Mouse (Mus musculus): Measurements from ENCODE around the gene 4930470P17Rik. TPM values are rescaled to one million over a fixed set of nuclear protein-coding genes. Genes with fewer than 3 reads are reported as not detected.
"Not testable (repeated sequence)": the region's sequence is repeated elsewhere in the genome, so short reads cannot be mapped to it uniquely, and the experiment has no call there.

Gene 4930470P17Rik
- not detected for total RNA-seq (2021)
- not detected in 2 replicates for polyA plus RNA-seq (2012; rRNA removed)
- long read RNA-seq: 0 reads

DNA sequence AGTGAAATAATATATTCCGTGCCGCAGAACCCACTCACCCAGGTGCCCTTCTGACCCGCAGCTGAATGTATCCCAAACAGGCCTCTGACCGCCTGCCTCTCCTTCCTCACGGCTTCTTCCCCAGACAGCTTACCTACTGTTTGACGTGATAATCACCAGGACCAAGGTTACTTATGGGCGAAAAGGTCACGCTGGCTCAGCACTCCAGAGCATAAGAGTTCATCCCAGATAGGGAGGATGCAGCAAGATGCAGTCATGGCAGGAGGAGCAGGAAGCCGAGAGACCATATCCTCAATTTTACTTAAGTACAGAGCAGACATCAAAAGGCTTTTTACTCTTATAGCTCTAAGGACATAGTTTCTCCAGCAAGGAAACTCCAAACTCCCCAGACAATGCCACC lies at the start of gene 4930470P17Rik:
4930470P17Rik (minus strand) TSS at position 101 of the 400 bp plus-strand sequence.
- DNase-seq: no peak

- DNase-seq: no peak
These were observed 49.7 kb upstream of the 4930470P17Rik start for GRCm38 (mm10) chr2:170651483-170651882.

DNA sequence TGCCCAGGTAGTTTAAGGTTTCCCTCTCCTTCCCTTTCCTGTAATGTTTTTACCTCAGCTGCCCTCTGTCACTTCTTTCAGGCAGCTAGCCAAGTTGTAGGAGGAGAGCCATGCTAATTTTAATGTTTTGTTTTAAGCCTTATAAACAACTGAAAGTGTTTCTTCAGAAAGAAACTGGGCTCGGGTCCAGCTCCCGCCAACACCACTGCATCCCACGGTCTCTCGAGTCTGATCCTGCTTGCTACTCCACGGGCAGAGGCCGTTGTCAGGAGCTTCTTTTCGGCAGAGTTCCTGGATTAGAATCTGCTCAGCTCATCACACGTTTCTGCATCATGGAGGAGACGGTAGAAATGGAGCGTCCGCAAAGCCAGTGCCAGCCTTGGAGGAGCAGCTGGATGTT lies 46.7 kb upstream of the 4930470P17Rik start:
- no peak for DNase-seq

- DNase-seq: no peak
These were observed 44.4 kb upstream of the 4930470P17Rik start for GRCm38 (mm10) chr2:170646201-170646600.

DNA sequence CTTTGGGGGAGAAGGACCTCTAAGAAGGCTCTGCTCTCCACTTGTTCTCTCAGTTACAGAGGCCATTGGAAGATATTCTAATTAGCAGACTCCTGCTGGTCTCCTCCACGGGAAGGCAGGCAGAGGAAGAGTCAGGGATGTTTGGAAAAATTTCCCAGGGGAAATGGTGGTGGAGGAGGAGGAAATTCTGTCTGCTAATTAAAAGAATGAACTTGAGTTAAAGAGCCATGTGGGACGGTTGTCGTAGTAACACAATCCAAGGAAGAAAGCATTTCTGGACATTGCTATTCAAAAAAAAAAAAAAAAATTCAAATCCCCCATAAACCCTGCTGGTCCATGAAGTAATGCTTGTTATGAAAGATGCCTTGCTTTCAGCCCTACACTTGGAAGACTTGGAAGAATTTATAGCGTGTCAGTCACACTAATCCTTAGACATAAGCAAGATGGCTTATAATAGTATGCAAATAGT lies 40.6 kb upstream of the 4930470P17Rik start:
- no peak for DNase-seq

GRCm38 (mm10) chr2:170640281-170640680 lies 38.5 kb upstream of the 4930470P17Rik start:
- DNase-seq: no peak

DNA sequence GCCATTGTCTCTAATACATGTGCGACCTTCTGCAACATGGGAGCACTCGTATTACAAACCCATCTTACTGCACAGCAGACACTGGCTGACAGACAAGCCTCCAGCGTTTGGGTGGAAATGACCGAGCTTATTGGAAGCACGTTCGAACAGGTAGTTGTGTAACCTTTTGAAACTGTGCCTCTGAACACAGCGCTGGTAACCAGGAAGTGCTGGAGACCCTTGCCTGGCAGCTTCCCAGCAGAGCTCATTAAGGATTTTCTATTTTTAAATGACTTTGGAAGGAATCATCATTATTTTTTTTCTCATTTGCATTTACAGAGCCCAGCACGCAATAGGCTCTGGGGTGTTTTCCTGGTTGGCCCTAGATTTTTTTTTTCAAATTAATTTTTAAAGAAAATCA lies 36.9 kb upstream of the 4930470P17Rik start:
- DNase-seq: no peak

DNA sequence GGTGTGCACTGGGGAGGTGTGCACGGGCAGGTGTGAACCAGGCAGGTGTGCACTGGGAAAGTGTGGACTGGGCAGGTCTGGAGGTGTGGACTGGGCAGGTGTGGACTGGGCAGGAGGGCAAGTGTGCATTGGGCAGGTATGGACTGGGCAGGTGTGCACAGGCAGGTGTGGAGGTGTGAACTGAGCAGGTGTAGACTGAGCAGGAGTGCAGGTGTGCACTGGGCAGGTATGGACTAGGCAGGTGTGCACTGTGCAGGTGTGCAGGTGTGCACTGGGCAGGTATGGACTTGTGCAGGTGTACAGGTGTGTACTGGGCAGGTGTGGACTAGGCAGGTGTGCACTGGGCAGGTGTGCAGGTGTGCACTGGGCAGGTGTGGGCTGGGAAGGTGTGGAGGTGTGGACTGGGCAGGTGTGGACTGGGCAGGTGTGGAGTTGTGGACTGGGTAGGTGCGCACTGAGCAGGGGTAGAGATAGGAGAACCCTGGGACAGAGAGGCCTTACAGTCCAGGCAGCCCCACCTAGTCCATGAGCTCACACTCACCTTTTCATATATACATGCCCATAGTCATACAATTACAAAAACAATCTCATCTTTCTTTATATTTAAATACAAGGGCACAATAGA lies 31.3 kb upstream of the 4930470P17Rik start:
- DNase-seq: no peak

DNA sequence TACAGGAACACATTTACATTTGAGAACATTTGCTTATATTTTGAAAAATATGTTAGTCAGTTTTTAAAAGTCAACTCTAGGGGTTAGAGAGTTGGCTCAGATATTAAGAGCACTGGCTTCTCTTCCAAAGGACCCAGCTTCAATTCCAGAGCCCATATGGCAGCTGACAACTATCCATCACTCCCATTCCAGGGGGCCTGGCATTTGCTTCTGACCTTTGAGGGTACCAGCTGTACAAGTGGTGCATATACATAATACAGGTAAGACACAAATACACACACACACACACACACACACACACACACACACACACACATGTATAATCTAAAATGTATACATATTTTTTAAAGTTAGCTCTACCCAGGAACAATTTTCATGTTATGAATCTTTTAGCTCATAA lies 30.6 kb upstream of the 4930470P17Rik start:
- DNase-seq: no peak

- no peak for DNase-seq
These were observed 29.6 kb upstream of the 4930470P17Rik start for GRCm38 (mm10) chr2:170631375-170631774.

- no peak for DNase-seq
These were observed 28.7 kb upstream of the 4930470P17Rik start for GRCm38 (mm10) chr2:170630553-170630952.

DNA sequence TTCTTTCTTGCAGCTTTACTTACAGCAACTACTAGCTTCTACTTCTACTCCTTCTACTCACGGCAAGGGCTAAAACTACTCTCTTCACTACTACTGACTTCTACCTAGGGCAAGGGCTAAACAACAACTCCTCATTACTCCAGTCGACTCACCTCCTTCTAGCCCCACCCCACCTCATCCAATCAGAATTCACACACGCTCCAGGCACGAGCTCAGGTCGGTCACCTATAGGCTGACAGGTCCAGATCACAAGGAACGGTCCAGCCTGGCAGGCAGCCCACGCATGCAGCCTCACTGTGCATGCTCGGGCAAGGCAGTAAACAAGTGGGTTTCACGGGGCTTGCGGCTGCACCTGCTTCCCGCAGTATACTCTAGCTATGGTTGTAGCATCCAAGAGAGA lies 26.2 kb upstream of the 4930470P17Rik start:
- DNase-seq: not testable (repeated sequence)

DNA sequence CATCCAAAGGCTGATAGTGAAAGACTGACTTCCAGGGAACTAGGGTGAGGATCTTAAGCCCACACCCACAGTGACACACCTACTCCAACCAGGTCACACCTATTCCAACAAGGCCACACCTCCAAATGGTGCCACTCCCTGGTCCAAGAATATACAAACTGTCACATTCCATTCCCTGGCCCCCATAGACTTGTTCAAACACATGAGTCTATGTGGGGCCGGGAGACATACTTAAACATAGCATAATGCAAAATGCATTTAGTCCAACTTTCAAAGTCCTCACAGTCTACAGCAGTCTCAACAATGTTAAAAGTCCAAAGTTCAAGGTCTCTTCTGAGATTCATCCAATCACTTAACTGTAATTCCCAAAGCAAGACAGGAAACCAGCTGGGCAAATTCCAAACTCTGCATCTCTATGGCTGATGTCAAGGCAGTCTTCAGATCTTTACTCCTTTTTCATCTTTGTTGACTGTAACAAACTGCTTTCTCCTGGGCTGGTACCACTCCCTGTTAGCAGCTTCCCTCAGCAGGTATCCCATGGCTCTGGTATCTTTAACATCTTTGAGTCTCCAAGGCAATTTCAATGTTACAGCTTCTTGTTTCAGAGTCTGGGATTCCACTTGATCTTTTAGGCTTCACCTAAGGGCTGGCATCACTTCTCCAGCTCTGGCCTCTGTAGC lies 22.5 kb upstream of the 4930470P17Rik start:
- DNase-seq: not testable (repeated sequence)

GRCm38 (mm10) chr2:170622985-170623384 lies 21.2 kb upstream of the 4930470P17Rik start:
- DNase-seq: no peak

- DNase-seq: no peak
These were observed 17.2 kb upstream of the 4930470P17Rik start for GRCm38 (mm10) chr2:170618862-170619492.

- not testable (repeated sequence) for DNase-seq
These were observed 10.0 kb upstream of the 4930470P17Rik start for GRCm38 (mm10) chr2:170611794-170612193.

DNA sequence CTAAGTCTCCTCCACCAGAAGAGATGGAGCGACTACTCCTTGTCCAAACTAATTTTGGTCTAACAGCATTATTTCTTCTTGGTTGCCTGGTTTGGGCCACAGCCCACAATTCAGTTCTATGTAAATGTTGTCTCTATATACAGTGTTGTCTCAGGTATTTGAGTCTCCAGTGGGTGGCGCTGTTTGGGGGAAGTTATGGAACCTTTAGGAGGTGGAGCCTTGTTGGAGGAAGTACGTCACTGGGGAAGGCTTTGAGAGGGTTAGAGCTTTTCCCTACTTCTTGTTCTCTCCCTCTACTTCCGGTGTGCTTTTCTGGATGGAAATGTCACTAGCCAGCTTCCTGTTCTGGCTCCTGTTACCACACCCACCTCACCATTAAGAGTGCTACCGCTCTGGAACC lies 646 bp downstream of the 4930470P17Rik start:
- no peak for DNase-seq

DNA sequence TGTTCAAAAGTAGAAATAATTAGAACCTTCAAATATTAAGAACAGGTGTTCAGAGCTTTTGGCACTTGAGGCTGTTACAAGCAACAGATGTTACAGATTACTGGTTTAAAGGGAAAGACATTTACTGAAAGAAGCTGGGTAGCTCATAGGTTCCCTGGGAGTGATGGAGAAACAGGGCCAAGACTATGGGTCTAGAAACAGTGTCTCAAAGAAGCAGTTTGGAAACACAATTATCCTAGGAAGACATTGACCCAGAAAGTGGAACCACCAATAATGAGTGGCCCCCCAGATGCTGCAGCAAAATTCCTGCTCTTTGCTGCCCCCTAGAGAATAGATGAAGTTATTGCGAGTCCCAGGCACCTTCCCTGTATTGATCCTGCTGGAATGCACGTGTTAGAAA lies 4.2 kb downstream of the 4930470P17Rik start:
- DNase-seq: peak; percentile 3

DNA sequence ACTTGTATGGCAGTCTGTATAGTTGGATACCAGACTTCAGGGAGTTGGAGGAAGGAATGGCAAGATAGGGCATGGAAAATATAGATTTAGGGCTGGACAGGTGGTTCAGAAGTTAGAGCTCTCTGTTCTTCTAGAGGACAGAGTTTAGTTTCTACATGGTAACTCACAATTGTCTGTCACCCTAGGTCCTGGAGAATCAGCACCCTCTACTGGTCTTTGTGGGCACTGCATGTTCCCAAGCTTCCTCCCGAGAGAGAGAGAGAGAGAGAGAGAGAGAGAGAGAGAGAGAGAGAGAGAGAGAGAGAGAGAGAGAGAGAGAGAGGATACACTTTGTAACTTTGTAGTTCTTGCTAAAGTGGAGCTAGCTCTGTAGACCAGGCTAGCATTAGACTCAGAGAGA lies 5.1 kb downstream of the 4930470P17Rik start:
- DNase-seq: peak; percentile 33

DNA sequence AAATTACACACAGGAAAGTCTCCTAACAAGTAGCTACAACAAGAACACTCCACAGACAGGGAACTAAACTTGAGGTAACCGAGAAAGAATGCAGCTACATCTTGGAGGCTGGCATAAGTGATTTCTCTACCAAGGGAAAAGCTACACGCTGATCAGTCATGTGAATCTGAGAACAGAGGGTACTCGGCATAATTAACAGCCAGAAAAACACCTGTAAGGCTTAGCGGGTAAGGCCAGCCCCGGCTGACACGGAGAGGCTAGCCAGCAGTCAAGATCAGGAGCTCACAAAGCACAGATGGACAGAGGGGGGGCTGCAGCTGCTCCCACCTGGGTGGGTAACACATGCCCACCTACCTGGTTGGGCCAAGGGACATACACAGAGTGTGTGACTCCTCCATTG lies 9.7 kb downstream of the 4930470P17Rik start:
- no peak for DNase-seq

DNA sequence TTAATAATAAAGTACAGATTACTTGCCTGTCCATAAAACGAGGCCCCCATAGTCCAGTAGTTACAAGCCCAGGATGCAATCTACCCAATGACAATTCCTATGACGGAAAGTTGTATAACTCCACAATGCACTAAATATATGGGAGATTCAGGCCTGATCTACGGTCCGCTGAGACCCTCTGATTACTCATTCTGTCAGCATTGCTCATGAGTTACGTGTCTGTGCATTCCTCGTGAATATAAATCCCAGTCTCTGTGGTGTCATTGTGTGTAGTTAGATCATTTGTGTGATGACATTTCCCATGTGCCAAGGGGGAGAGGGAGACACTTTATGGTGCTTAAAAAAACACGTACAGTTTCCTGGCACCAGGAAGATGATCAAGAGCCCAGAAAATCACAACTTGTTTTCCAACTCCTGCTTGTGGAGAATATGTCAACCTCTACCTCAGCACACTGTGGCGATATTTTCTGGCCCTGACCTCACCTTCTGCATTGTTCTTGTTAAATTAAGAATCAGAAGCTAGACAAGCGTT lies 13.4 kb downstream of the 4930470P17Rik start:
- DNase-seq: no peak

DNA sequence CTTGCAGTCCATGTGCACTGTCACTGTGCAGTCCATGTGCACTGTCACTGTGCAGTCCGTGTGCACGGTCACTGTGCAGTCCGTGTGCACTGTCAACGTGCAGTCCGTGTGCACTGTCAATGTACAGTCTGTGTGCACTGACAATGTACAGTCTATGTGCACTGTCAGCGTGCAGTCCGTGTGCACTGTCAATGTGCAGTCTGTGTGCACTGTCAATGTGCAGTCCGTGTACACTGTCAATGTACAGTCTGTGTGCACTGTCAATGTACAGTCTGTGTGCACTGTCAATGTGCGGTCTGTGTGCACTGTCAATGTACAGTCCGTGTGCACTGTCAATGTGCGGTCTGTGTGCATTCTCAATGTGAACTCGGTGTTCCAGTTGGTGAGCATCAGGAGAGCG lies 17.1 kb downstream of the 4930470P17Rik start:
- no peak for DNase-seq

DNA sequence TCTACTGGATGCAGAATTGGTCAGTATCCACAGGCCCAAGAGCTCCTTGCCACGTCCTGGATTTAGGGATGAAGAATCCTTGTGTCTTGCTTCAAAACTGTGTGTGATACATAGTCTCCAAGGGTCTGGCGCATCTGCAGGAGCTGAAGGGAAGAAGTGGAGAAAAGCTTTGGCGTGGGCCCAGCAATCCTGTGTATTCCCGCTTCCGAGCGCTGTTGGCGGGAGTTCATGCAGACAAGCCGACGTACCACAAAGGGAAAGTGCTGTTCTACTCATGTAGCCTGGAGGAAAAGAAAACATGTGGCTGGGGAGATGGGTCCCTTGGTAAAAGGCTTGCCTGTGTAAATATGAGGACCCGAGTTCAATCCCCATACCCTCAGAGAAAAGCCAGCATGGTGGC lies 22.3 kb downstream of the 4930470P17Rik start:
- DNase-seq: no peak

All from adrenal gland, adult 2 months (tissue).